Mouse (Mus musculus): Measurements from ENCODE around the gene Fcer2a. TPM values are rescaled to one million over a fixed set of nuclear protein-coding genes. Genes with fewer than 3 reads are reported as not detected.

Gene Fcer2a
- 100 to 1,000 TPM; 596 to 740 TPM for total RNA-seq (2023)

DNA sequence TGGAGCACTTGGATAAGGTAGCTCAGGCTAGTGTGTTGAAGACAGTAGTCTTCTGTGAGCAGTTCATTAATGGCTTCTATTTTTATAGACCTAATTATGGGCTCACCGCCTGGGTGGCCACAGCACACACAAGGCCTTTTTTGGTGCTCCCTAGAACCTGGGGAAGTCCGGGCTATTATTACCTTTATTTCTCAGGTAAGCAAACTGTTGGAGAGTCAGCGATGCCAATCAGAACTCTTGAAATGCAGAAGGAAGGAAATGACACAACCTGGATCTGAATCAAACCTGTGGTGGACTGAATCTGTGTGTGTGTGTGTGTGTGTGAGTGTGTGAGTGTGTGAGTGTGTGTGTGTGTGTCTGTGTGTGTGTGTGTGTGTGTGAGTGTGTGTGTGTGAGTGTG lies at the start of gene Fcer2a:
Fcer2a (minus strand) TSS at position 55 of the 400 bp plus-strand sequence.

GRCm38 (mm10) chr8:3720551-3720950 lies 26.6 kb upstream of the Fcer2a start, which contains the start of gene Clec4g:
Clec4g (minus strand) TSS chr8:3720651.

DNA sequence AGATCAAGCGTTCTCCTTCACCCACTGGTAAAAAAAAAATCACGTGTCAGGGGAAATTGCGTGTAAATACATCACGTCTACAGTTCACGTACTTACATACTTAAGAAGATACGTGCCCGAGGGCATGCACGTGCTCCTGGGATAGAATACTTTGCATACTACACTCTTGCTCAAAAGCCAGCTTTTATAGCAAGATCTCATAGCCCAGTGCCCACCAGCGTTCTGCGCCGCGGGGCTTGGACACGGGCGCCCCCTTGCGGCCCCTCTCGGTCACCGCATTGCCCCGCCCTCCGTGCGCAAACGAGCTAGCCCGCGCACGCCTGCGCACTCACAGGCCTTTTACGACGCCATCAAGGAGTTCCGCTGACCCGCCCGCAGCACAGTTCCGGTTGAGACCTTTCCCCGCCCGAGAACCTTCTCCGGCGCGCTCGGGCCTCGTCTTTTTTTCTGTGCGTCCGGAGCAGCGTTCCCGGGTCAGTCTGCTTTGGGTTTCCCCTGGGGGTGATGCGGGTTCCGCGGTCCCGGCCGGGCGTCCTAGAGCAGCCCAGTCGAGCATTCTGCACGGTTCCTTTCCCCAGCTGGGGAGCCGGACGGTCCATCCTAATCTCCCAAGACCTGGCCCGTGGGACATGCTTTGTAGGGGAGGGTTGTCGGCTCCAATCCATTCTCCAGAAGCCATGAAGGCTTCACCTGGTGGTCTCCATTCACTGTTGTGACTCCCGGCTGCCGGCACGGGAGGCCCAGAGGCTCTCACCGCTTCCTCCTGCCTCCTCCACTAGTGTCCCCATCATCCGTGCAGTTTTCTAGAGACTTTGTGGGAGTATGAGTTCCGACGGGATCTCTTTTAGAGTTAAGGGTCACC lies 17.6 kb downstream of the Fcer2a start, which contains the start of gene Trappc5:
Trappc5 (plus strand) TSS at position 169 of the 862 bp plus-strand sequence.

DNA sequence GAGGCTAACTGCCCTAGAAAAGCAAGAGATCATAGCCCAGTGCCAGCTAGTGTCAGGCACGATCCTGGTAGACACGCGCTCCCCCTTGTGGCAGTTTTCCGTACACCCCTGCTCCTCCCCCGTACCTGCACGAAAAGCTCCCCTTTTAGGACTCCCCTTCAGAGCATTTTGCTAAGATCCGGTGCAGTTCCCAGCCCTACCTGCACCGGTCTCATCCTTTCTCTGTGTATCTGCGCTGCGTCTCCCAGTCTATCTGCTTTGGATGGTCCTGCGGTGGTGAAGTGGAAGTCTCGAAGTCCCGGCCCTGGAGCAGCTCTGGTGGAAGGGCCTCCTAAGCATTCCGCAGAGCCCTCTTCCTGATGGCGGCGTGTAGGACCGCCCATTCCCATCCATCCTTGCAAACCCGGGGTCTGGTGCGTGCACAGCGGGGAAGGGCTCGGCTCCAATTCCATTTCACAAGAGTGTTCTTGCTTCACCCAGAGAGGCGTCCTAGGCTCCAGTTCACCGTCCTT lies 21.9 kb downstream of the Fcer2a start, which contains the start of gene Fcor:
Fcor (minus strand) TSS at position 383 of the 512 bp plus-strand sequence.

GRCm38 (mm10) chr8:3665507-3665906 lies 28.5 kb downstream of the Fcer2a start, which contains the start of gene Mcemp1:
Mcemp1 (plus strand) TSS chr8:3665754.

DNA sequence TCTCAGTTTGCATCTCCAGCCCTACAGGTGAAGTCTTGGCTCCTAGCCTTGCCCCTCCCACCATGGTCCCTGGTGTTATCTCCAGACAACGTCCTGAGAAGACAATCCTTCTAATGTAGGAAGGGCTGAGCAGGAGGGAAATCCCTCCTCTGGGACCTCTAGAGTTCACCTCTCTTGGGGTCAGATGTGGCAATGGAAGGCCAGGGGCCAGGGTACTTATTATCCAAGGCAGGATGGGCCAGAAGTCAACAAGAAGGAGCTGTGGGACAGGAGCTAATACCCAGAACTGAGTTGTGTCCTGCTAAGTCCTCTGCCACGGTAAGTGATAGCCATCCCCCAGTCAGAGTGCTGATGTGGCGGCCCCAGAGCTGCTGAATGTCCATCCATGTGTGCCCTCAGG lies 38.4 kb downstream of the Fcer2a start, which contains the start of gene Retn:
Retn (plus strand) TSS at position 245 of the 400 bp plus-strand sequence.

Other genes starting within 250 kb of the Fcer2a start
- 1 to 10 TPM; 1.4 to 2.4 TPM for gene Pex11g, start 226.5 kb downstream of the Fcer2a start, total RNA-seq (2023)
- 1 to 10 TPM; 5.0 to 8.3 TPM for gene Tex45, start 223.3 kb downstream of the Fcer2a start, total RNA-seq (2023)
- 1 to 10 TPM; 8.7 to 10.0 TPM for gene Zfp358, start 201.0 kb downstream of the Fcer2a start, total RNA-seq (2023)
- gene Mcoln1, start 193.7 kb downstream of the Fcer2a start, total RNA-seq (2023) = 100 to 1,000 TPM; 105 to 106 TPM
- gene Pnpla6, start 178.8 kb downstream of the Fcer2a start, total RNA-seq (2023) = 10 to 100 TPM; 78.0 to 82.4 TPM
- gene C330021F23Rik, start 126.2 kb downstream of the Fcer2a start, total RNA-seq (2023) = not detected
- gene Camsap3, start 106.9 kb downstream of the Fcer2a start, total RNA-seq (2023) = not detected
- gene Xab2, start 72.9 kb downstream of the Fcer2a start, total RNA-seq (2023) = 10 to 100 TPM; 87.4 to 92.4 TPM
- gene Pet100, start 72.6 kb downstream of the Fcer2a start, total RNA-seq (2023) = 10 to 100 TPM; 67.1 to 68.4 TPM
- gene Pcp2, start 68.6 kb downstream of the Fcer2a start, total RNA-seq (2023) = not detected
- gene Stxbp2, start 63.2 kb downstream of the Fcer2a start, total RNA-seq (2023) = 100 to 1,000 TPM; 259 to 269 TPM
- gene Retn, start 38.4 kb downstream of the Fcer2a start, total RNA-seq (2023) = not detected
- not detected for gene Mcemp1, start 28.4 kb downstream of the Fcer2a start, total RNA-seq (2023)
- gene Fcor, start 21.8 kb downstream of the Fcer2a start, total RNA-seq (2023) = not detected
- 10 to 100 TPM; 23.4 to 28.8 TPM for gene Trappc5, start 17.9 kb downstream of the Fcer2a start, total RNA-seq (2023)
- not detected for gene Clec4g, start 26.5 kb upstream of the Fcer2a start, total RNA-seq (2023)
- gene Cd209a, start 54.8 kb upstream of the Fcer2a start, total RNA-seq (2023) = 1 to 10 TPM; 1.0 to 1.1 TPM
- not detected for gene Cd209e, start 160.1 kb upstream of the Fcer2a start, total RNA-seq (2023)
- not detected for gene Cd209d, start 184.4 kb upstream of the Fcer2a start, total RNA-seq (2023)
- gene Cd209b, start 232.7 kb upstream of the Fcer2a start, total RNA-seq (2023) = not detected

All from B cell, adult 67 days (primary cell).